Mouse (Mus musculus) heart, adult 9 months (tissue): ENCODE data around the gene Srf.

ENCODE experiments used
- DNase-seq, 2 experiments: peaks; one replicate each; pipeline ENCODE4 v3.0.0; 2022; ENCODE audit warnings: low spot score in 2 of 2

Gene Srf

GRCm38 (mm10) chr17:46556584-46556945, 590 bp upstream of the Srf start:
- DNase-seq: no peak

DNA sequence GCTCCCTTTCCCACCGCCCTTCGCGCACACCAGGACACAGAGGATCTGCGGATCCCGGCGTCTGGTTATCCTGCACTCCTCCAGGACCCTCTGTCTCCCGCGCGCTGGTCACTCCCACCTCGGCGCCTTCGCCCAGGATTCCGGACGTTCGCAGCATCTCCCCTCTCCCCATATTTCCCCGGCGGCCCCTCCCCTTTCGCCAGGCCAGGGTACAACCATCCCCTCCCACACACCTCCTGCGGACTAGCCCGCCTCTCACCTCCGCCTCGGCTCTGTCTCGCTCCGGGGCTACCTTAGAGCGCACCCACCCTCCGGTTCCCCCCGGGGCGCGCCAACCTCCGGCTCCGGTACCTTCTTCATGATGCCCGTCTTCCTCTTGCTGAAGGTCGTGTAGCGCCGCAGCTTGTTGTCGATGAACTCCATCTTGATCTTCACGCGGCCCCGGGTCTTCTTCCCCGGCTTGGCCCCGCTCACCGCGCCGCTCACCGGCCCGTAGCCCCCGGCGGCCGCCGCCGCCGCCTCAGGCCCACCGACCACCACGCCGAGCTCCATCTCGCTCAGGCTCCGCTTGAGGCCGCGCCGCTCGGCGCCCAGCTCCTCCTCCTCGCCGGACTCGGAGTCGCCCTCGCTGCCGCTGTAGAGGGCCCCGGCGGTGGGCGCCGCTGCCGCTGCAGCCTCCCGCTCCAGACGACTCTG, 850 bp downstream of the Srf start:
- DNase-seq: peak in 1 of 2 experiments; percentile 28

- peak; percentile 43 to 55 for DNase-seq
These were observed 1.4 kb downstream of the Srf start for GRCm38 (mm10) chr17:46554646-46554976.

DNA sequence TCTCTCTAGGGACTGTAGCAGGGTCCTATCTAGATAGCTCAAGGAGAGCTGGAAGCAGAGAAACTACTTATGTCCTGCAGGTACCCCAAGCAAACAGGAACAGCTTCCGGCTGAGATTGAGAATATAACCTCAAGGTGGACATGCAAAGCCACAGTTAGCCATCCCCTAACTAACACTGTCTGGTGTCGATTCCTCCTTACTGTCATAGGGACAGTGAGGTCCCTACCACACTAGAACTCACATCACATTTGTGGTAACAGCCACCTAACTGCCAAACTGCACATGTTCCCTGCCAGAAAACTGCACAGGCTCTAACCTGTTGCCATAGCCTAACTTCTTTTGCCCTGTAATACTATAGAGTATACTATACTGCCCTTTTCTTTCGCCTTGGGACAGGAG, 2.0 kb downstream of the Srf start:
- DNase-seq: no peak

DNA sequence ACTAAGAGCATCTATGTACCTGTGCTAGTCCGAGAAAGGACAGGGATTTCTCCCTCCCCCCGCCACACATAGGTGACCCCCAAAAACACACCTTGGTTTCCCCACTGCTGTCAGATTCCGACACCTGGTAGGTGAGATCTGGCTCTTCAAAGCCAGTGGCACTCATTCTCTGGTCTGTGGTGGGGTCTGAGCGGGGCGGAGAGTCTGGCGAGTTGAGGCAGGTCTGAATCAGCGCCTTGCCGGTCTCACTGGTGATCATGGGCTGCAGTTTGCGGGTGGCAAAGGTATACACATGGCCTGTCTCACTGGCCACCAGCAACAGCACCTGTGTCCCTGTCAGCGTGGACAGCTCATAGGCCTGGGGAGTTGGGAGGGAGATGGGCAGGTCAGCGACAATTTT, 2.5 kb downstream of the Srf start:
- no peak for DNase-seq

DNA sequence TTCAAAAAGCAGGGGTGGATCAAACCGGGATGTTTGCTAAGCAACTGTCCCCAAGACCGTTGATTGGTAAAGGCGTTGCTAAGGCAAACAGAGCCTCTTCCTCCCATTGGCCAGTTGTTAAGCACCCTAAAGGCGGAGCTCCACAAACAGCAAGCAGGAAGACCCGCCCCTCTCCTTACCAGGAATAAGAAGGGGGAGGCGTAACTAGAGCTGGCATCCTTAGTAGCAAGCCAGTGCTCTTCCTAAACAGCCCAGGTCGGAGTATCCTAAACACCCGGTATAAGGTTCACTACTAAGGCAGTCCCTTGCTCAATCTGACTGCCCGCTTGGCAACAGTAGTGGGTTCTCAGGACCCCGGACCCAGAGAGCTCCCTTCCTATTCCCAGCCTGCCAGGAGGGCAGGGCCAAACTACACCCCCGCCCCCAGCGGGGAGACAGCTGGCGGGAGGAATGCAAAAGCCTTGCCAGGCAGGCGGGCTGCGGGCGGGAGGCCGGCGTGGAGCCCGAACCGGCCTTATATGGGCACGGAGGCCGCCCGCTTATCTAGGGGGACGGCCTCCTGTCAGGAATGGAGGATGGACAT, 3.0 kb downstream of the Srf start:
- peak; percentile 96 to 98 for DNase-seq

- DNase-seq: no peak
These were observed 3.8 kb downstream of the Srf start for GRCm38 (mm10) chr17:46552151-46552550.

DNA sequence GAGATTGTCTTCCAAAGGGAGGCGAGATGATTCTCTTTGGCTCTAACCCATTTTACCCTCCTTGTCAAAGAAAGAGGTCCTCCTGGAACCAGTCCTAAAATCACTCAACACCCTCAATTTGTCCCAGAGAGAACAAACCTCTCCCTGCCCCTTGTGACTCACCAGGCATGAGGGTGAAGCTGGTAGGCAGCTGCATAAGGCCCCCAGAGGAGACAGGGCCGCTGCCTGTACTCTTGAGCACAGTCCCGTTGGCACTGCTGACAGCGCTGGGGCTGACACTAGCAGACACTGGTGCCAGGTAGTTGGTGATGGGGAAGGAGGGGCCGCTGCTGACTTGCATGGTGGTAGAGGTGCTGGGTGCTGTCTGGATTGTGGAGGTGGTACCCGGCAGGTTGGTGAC, 4.6 kb downstream of the Srf start:
- DNase-seq: peak; percentile 56 to 63

- DNase-seq: no peak
These were observed 5.1 kb downstream of the Srf start for GRCm38 (mm10) chr17:46550904-46551303.

DNA sequence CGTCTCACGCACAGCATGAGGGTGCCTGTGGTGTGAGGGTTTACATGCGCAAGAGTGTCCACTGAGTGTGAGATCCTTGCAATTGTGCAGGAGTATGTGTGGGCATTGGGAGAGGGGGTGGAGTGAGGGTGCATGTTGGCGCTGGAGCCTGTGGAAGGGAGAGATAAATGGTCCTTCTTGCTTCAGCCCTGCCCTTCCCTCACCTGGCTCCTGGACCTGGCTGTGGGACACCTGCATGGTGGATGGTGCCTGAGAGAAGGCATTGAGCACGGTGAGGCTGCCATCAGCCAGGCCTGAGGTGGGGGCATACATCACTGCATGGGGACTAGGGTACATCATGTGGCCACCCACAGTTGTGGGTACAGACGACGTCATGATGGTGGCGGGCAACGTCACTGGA, 6.3 kb downstream of the Srf start:
- DNase-seq: no peak

GRCm38 (mm10) chr17:46549193-46549592, 6.8 kb downstream of the Srf start:
- no peak for DNase-seq

DNA sequence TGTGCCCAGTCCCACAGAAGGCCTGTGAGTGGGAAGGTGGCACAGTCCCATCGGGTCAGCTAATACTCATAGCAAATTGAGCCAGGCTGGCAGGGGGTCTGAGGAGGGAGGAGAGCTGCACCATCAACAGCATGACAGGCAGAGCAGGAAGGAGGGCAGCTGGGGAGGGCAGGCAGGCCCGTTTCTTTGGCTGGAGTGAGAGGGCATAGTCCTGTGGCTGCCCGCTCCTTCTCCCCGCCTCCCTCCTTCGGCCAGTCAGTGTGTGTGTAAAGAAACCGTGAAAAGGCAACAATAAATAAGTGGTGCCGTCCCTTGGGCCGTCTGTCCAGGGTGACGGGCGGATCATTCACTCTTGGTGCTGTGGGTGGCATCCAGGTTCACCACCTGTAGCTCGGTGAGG, 7.2 kb downstream of the Srf start:
- no peak for DNase-seq

DNA sequence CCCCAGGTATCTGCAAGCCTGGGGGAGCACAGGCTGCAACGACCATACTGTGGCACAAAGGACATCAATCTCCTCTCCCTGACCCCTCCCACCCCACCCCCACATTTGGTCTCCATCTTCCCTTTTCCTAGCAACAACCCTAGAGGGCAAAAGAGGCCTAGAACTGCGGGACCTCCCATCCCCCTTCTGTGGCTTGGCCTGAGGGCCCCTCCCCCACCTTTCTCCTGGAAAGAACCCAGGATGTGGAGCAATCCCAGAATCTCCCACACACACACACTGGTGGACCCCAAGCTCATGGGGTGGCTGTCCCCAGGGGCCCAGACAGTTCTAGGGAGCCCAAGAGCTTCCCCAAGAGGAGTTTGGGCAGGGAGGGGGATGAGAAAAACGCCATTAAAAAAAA, 8.1 kb downstream of the Srf start:
- no peak for DNase-seq

DNA sequence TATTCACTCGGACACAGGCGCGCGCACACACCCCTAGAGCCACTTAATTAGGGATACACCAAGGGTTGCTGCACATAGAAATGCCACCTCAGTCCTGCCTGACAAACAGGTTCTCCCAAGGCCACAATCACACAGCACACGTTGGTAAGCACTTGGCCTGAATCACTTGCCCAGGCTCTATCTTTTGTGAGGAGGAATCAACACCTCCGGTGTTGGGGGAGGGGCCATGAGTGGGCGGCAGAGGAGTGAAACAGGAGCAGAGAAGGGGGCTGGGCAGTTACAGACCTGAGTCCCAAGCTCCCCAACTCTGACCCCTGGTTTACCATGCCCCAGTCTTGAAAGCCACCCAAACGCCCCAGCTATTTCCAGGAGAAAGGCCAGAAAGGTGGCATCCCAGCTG, 9.0 kb downstream of the Srf start:
- DNase-seq: no peak

- no peak for DNase-seq
These were observed 9.4 kb downstream of the Srf start for GRCm38 (mm10) chr17:46546591-46546990.

- DNase-seq: peak; percentile 76 to 82
These were observed 10.0 kb downstream of the Srf start, which contains the start of gene Cul9 for GRCm38 (mm10) chr17:46545813-46546564. Cul9 (minus strand) TSS chr17:46546388.

GRCm38 (mm10) chr17:46543661-46544060, 12.3 kb downstream of the Srf start:
- no peak for DNase-seq

- DNase-seq: peak in 1 of 2 experiments; percentile 46
These were observed 30.2 kb downstream of the Srf start for GRCm38 (mm10) chr17:46525579-46526307.

GRCm38 (mm10) chr17:46525065-46525464, 30.9 kb downstream of the Srf start:
- DNase-seq: no peak

- no peak for DNase-seq
These were observed 33.9 kb downstream of the Srf start for GRCm38 (mm10) chr17:46521963-46522668.

DNA sequence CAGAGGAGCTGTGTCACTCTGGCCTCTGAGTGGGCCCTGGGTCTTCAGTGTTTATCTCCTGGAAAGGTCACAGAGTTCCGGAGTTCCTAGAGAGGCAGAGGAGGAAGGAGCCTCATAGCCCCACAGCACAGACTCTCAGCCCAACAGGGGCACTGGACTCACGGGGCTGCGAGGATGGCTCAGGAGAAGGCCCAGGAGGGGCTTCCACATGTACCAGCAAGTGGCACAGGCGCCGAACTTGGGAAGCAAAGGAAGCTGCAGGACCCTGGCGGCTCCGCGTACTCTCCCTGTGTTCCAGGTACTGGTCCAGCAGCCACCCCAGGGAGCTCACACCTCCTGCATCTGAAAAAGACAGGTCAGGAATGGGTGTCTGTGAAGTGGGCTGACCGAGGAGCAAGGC, 34.8 kb downstream of the Srf start:
- DNase-seq: no peak
